Mouse (Mus musculus) liver, embryonic 14 days (tissue): ENCODE measurements around the gene Lats1. TPM values are rescaled to one million over a fixed set of nuclear protein-coding genes. Genes with fewer than 3 reads are reported as not detected.

ENCODE experiments used
- polyA plus RNA-seq: library from polyadenylated mRNA; depleted of rRNA; stranded (reverse); fragments of >200 nt; gene quantifications from 2 replicates; pipeline ENCODE4 v1.2.3, GENCODE M21; 2012; rRNA removed

Gene Lats1
- 4.8 and 5.6 TPM in 2 replicates for polyA plus RNA-seq

DNA sequence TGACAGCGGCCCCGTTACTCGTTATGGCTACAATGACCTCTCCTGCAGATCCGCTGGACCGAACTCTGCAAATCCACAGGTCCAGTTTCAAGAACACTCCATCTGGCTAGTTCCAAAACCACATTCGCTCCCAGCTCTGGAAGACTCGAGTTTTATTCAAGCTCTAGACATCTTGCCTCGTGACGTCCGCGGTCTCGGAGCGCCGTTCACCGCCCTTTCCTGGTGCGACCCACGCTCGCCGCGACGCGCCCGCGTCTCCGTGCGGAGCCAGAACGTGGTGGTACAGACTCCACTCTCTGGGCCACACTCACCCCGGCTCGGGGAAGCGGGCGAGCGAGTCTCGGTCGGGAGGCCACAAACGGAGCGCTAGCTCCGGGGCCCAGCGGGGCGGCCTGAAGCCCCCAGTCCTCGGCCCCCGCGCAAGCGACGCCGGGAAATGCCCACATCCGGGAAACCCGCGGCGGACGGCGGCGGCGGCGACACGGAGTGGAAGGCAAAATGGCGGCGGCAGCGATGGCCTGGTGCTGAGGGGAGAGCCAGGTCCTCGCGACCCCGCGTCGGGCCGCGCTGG is at the start of gene Lats1, which contains the start of gene Pcmt1:
Gene Lats1 (plus strand): TSS at position 484 of the 571 bp plus-strand sequence.
Gene Pcmt1 (minus strand): TSS at position 406 of the 571 bp plus-strand sequence.

DNA sequence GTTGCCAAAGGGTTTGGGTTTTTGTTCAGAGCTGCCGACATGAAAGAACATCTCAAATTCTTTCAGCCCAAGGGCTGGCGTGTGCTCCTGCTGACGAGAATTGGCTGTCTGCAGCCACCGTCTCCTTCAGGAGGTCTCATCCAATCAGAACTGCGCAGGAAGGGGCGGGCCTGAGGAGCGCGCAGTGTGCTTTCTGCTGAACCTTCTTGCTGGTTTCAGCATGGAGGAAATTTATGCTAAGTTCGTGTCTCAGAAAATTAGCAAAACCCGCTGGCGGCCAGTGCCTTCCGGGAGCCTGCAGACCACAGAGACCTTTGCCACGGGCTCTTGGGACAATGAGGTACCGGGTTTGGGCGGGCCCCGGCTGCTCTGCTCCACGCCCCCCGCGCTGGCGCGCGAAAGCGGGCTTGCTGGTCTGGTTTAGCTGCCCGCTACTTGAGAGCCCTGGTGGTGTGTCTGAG is 13.6 kb upstream of the Lats1 start, which contains the start of gene Nup43:
Gene Nup43 (plus strand): TSS at position 162 of the 461 bp plus-strand sequence.

DNA sequence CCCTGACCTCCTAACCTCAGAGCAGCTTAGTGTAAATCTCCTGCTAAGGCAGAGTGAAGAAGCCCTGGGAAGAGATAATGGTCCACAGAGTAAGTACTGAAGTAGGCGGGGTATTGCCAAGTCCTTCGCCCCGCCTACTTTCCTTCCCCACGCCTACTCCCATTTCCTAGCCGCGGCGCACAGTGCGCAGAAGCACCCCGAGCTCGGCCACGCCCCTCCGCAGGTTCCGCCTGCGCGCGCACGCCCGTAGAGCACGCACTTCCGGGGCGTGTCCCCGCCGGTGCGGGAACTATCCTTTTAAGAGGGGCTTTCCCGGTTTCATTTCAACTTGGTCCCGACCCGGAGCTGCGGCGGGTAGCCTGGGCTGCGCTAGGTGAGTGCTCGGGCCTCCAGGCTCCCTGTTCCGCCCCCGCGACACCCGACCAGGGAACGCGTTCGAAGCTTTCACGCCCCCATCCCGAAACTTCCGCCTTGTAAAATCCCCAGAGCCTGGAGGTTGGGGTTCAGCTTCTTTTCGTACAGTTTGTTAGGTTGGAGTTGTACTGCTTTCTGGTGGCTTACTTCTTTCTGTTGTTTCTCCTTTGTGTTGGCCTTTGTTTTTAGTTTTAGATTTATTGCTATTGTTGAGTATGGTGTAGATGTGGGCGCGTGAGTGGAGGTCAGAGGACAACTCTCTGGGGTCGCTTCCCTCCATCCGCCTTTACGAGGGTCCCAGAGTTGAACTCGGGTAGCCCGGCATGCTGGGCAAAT is 44.9 kb downstream of the Lats1 start, which contains the start of gene Katna1:
Gene Katna1 (plus strand): TSS at position 250 of the 750 bp plus-strand sequence.

Other genes starting within 250 kb of the Lats1 start
- gene Ulbp1, start 207.6 kb upstream of the Lats1 start, polyA plus RNA-seq = 1.2 and 1.5 TPM in 2 replicates
- 0.25 and 0.31 TPM in 2 replicates for gene Lrp11, start 91.4 kb upstream of the Lats1 start, polyA plus RNA-seq
- 19.4 and 23.2 TPM in 2 replicates for gene Nup43, start 13.7 kb upstream of the Lats1 start, polyA plus RNA-seq
- gene Pcmt1, start 78 bp upstream of the Lats1 start, polyA plus RNA-seq = 43.2 and 48.9 TPM in 2 replicates
- gene Katna1, start 44.8 kb downstream of the Lats1 start, polyA plus RNA-seq = 7.6 and 8.2 TPM in 2 replicates
- 13.1 and 14.9 TPM in 2 replicates for gene Ginm1, start 111.6 kb downstream of the Lats1 start, polyA plus RNA-seq
- 10.6 and 11.6 TPM in 2 replicates for gene Ppil4, start 111.7 kb downstream of the Lats1 start, polyA plus RNA-seq
- 0.16 and 0.29 TPM in 2 replicates for gene Zc3h12d, start 151.3 kb downstream of the Lats1 start, polyA plus RNA-seq